Mouse (Mus musculus): Measurements from ENCODE around the gene Prkab2. TPM values are rescaled to one million over a fixed set of nuclear protein-coding genes. Genes with fewer than 3 reads are reported as not detected.
A peak's percentile ranks its signal among the peaks of the same experiment; 100 is the strongest.

Gene Prkab2
- polyA plus RNA-seq, 1 experiment from 2014 or later: 13.3 TPM

DNA sequence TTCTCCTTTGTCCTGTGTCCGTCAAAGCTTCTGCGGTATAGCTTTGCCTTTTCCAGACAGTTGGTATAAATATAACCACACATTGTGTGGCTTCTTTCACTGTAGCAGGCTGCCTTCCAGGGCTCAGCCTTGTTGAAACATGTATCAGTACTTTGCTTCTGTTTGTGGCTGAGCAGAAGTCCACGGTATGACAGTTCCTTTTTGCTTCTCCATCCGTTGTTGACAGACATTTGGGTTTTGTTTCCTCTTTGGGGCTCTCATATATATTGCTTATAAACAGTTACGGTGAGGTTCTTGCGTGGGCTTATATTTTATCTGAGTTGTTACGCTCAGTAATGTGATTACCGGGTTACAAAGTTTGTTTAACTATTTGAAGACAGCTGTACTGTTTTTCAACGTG lies 7.5 kb downstream of the Prkab2 start:
- H3K9me3 ChIP-seq (ENCODE audit: control insufficient read depth, low read length): no peaks in the 10 kb centered on the region
- H3K27me3 ChIP-seq (replicated peaks; ENCODE audit: control insufficient read depth, insufficient read depth, low read length): no peaks in the 10 kb centered on the region
- H3K9ac ChIP-seq (replicated peaks; ENCODE audit: low read depth, low read length): no peak overlapping the region
- no peak overlapping the region for H3K4me3 ChIP-seq (replicated peaks; ENCODE audit: low read length)
- H3K36me3 ChIP-seq (ENCODE audit: control insufficient read depth, insufficient read depth): 0 out of 2 replicates have a peak, but pooled peaks cover 4% of the 10 kb centered on the region
- no peaks in the 10 kb centered on the region for H3K4me1 ChIP-seq (replicated peaks; ENCODE audit: control insufficient read depth, insufficient read depth, low read length)
- no peak for ATAC-seq
- H3K27ac ChIP-seq (ENCODE audit: low read length): no peak overlapping the region
- WGBS: 93% methylated on average over 9 of the region's 9 CpGs
- H3K4me2 ChIP-seq (ENCODE audit: low read length): no peak overlapping the region

- Histone ChIP-seq H3K4me2 (ENCODE audit: low read length) (no peak overlapping the region), H3K27me3 (replicated peaks; ENCODE audit: control insufficient read depth, insufficient read depth, low read length) (no peaks in the 10 kb centered on the region), H3K4me3 (replicated peaks; ENCODE audit: low read length) (no peak overlapping the region), H3K9me3 (ENCODE audit: control insufficient read depth, low read length) (no peaks in the 10 kb centered on the region), H3K4me1 (replicated peaks; ENCODE audit: control insufficient read depth, insufficient read depth, low read length) (no peaks in the 10 kb centered on the region), H3K27ac (ENCODE audit: low read length) (no peak overlapping the region), H3K36me3 (ENCODE audit: control insufficient read depth, insufficient read depth) (peaks cover 6% of the 10 kb centered on the region; the same call in 1 of the 2 replicates), H3K9ac (replicated peaks; ENCODE audit: low read depth, low read length) (no peak overlapping the region)
- no peak for ATAC-seq
- WGBS: 88% methylated on average over 8 of the region's 8 CpGs
These were observed 8.2 kb downstream of the Prkab2 start for GRCm38 (mm10) chr3:97666154-97666553.

DNA sequence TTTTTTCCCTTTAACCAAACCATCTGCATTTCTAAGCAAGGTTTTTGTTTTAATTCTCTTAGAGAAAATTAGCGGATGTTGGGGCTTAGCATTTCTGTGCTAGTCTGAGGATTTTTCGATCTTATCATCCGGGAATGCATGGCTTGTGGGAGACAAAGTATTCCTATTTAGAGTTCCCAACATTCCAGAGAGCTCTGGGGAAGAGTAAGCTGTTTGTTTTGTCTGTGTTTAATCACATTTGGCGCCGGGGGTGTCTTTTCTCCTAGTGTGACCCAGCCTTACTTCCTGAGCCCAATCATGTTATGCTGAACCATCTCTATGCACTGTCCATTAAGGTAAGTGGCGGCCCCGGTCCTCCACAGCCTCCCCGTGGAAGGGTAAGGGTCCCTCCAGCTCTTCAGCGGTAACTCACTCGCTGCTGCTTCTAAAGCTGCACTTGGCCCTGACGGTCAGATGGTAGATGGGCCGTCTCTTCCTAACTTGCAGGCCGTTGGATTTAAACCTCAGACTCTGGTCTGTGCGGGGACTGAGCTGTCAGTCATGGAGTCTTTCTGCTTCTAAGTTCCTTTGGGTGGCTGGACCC lies 9.2 kb downstream of the Prkab2 start:
- Histone ChIP-seq H3K27me3 (replicated peaks; ENCODE audit: control insufficient read depth, insufficient read depth, low read length) (no peaks in the 10 kb centered on the region), H3K4me2 (ENCODE audit: low read length) (no peak overlapping the region), H3K9me3 (ENCODE audit: control insufficient read depth, low read length) (no peaks in the 10 kb centered on the region), H3K36me3 (ENCODE audit: control insufficient read depth, insufficient read depth) (peaks cover 7% of the 10 kb centered on the region; the same call in 1 of the 2 replicates), H3K27ac (ENCODE audit: low read length) (no peak overlapping the region), H3K4me1 (replicated peaks; ENCODE audit: control insufficient read depth, insufficient read depth, low read length) (no peaks in the 10 kb centered on the region), H3K9ac (replicated peaks; ENCODE audit: low read depth, low read length) (no peak overlapping the region), H3K4me3 (replicated peaks; ENCODE audit: low read length) (no peak overlapping the region)
- ATAC-seq: no peak
- WGBS: 89% methylated on average over 14 of the region's 14 CpGs

- ATAC-seq: no peak
- Histone ChIP-seq H3K4me3 (replicated peaks; ENCODE audit: low read length) (no peak within 1 kb of the TSS), H3K9ac (replicated peaks; ENCODE audit: low read depth, low read length) (no peak within 1 kb of the TSS), H3K27me3 (replicated peaks; ENCODE audit: control insufficient read depth, insufficient read depth, low read length) (no peaks in the 10 kb centered on the region; the same call in 1 of the 2 replicates), H3K4me2 (ENCODE audit: low read length) (no peak within 1 kb of the TSS), H3K4me1 (replicated peaks; ENCODE audit: control insufficient read depth, insufficient read depth, low read length) (no peaks in the 10 kb centered on the region), H3K9me3 (ENCODE audit: control insufficient read depth, low read length) (no peaks in the 10 kb centered on the region), H3K27ac (ENCODE audit: low read length) (no peak within 1 kb of the TSS), H3K36me3 (ENCODE audit: control insufficient read depth, insufficient read depth) (peaks cover 3% of the 10 kb centered on the region; the same call in 1 of the 2 replicates)
- 87% methylated on average over 7 of the region's 7 CpGs for WGBS
These were observed 16.7 kb downstream of the Prkab2 start, which contains the start of gene Gm17651 for GRCm38 (mm10) chr3:97674644-97675110. TSS of gene Gm17651 (minus strand) at chr3:97674694.

GRCm38 (mm10) chr3:97676126-97676525 lies 18.1 kb downstream of the Prkab2 start:
- Histone ChIP-seq H3K9ac (replicated peaks; ENCODE audit: low read depth, low read length) (no peak overlapping the region), H3K4me1 (replicated peaks; ENCODE audit: control insufficient read depth, insufficient read depth, low read length) (peaks cover 3% of the 10 kb centered on the region; the same call in 1 of the 2 replicates), H3K4me3 (replicated peaks; ENCODE audit: low read length) (no peak overlapping the region), H3K36me3 (ENCODE audit: control insufficient read depth, insufficient read depth) (peaks cover 1% of the 10 kb centered on the region; the same call in 1 of the 2 replicates), H3K4me2 (ENCODE audit: low read length) (no peak overlapping the region), H3K27me3 (replicated peaks; ENCODE audit: control insufficient read depth, insufficient read depth, low read length) (no peaks in the 10 kb centered on the region; the same call in 1 of the 2 replicates), H3K27ac (ENCODE audit: low read length) (no peak overlapping the region), H3K9me3 (ENCODE audit: control insufficient read depth, low read length) (no peaks in the 10 kb centered on the region)
- 98% methylated on average over 3 of the region's 3 CpGs for WGBS
- no peak for ATAC-seq

DNA sequence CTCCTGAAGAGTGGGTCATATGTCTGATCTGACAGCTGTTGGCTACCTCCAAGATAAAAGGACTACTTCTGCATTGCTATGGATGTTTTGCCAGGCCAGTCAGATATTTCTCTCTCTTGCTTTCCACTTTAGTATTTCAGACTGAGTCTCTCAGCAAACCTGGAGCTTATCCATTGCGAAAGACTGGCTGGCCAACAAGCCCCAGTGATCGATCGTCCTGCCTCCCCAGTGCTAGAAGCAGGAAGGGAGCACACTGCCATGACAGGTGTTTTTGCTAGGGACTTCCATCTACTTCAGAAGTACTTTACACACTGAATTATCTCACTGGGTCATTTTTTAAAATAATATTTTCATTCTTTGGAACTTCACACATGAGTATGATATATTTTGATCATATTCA lies 20.4 kb downstream of the Prkab2 start:
- Histone ChIP-seq H3K27me3 (replicated peaks; ENCODE audit: control insufficient read depth, insufficient read depth, low read length) (no peaks in the 10 kb centered on the region; the same call in 1 of the 2 replicates), H3K4me3 (replicated peaks; ENCODE audit: low read length) (no peak overlapping the region), H3K27ac (ENCODE audit: low read length) (no peak overlapping the region), H3K4me1 (replicated peaks; ENCODE audit: control insufficient read depth, insufficient read depth, low read length) (peaks cover 11% of the 10 kb centered on the region), H3K36me3 (ENCODE audit: control insufficient read depth, insufficient read depth) (no peaks in the 10 kb centered on the region), H3K9ac (replicated peaks; ENCODE audit: low read depth, low read length) (no peak overlapping the region), H3K9me3 (ENCODE audit: control insufficient read depth, low read length) (no peaks in the 10 kb centered on the region), H3K4me2 (ENCODE audit: low read length) (no peak overlapping the region)
- no peak for ATAC-seq
- 95% methylated on average over 3 of the region's 3 CpGs for WGBS

- peaks cover 11% of the 10 kb centered on the region for H3K4me1 ChIP-seq (replicated peaks; ENCODE audit: control insufficient read depth, insufficient read depth, low read length)
- peak overlapping the region; percentile 66 for H3K4me2 ChIP-seq (ENCODE audit: low read length)
- H3K9me3 ChIP-seq (ENCODE audit: control insufficient read depth, low read length): no peaks in the 10 kb centered on the region
- H3K36me3 ChIP-seq (ENCODE audit: control insufficient read depth, insufficient read depth): no peaks in the 10 kb centered on the region
- H3K27ac ChIP-seq (ENCODE audit: low read length): no peak overlapping the region
- peak overlapping the region; percentile 39 for H3K4me3 ChIP-seq (replicated peaks; ENCODE audit: low read length)
- peak; percentile 85 for ATAC-seq
- H3K9ac ChIP-seq (replicated peaks; ENCODE audit: low read depth, low read length): peak overlapping the region; percentile 48
- WGBS: 1% methylated on average over 28 of the region's 28 CpGs
- H3K27me3 ChIP-seq (replicated peaks; ENCODE audit: control insufficient read depth, insufficient read depth, low read length): peaks cover 6% of the 10 kb centered on the region
These were observed 22.8 kb downstream of the Prkab2 start for GRCm38 (mm10) chr3:97680631-97681320.

DNA sequence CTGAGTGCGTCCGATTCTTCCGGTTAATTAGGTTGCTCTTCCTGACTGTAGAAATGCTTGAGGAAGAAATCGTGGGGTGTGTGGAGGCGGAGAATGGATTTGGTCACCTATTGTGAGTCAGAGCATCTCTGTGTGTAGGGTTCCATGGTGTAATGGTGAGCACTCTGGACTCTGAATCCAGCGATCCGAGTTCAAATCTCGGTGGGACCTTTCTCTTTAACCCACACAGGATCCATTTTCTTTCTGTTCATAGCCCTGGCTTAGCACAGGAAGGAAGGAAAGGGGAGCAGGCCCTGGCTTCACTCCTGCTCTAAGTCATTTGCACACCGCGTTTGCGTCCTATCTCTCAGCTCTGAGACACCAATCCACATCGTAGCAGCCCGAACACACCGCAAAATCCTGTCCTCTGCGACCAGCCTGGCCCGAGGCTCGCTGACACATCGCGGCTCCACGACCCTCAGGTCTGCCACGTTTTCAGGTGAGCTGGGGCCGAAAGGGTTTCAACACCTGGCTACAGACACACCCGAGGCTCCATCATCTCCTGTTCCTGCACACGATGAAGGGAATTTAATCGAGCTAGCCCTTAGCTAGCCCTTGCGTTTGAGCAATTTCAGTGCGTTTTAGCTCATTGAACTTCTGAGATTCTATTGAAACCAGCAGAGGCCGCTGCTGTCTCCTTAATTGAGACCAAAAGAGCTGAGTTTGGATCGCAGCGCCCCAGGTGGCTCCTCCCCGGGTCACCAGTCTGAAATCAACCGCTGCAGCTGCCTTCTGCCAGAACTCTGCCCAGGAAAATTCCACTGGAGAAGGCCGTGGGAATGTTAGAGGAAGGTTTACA lies 23.5 kb downstream of the Prkab2 start:
- under 1% methylated on average over 33 of the region's 33 CpGs for WGBS

GRCm38 (mm10) chr3:97682159-97682502 lies 24.1 kb downstream of the Prkab2 start:
- no peak for ATAC-seq
- 2% methylated on average over 11 of the region's 11 CpGs for whole genome bisulfite sequencing
- Histone ChIP-seq H3K27me3 (replicated peaks; ENCODE audit: control insufficient read depth, insufficient read depth, low read length) (peaks cover 6% of the 10 kb centered on the region), H3K9ac (replicated peaks; ENCODE audit: low read depth, low read length) (no peak overlapping the region), H3K36me3 (ENCODE audit: control insufficient read depth, insufficient read depth) (no peaks in the 10 kb centered on the region), H3K4me2 (ENCODE audit: low read length) (peak overlapping the region; percentile 66), H3K27ac (ENCODE audit: low read length) (no peak overlapping the region), H3K9me3 (ENCODE audit: control insufficient read depth, low read length) (no peaks in the 10 kb centered on the region), H3K4me1 (replicated peaks; ENCODE audit: control insufficient read depth, insufficient read depth, low read length) (peaks cover 11% of the 10 kb centered on the region), H3K4me3 (replicated peaks; ENCODE audit: low read length) (peak overlapping the region; percentile 39)

More for the DNA sequence above, 23.5 kb downstream of the Prkab2 start:
- Histone ChIP-seq H3K27me3 (replicated peaks; ENCODE audit: control insufficient read depth, insufficient read depth, low read length) (peaks cover 6% of the 10 kb centered on the region), H3K27ac (ENCODE audit: low read length) (no peak overlapping the region), H3K4me2 (ENCODE audit: low read length) (peak overlapping the region; percentile 66), H3K9me3 (ENCODE audit: control insufficient read depth, low read length) (no peaks in the 10 kb centered on the region), H3K36me3 (ENCODE audit: control insufficient read depth, insufficient read depth) (no peaks in the 10 kb centered on the region), H3K9ac (replicated peaks; ENCODE audit: low read depth, low read length) (peak overlapping the region; percentile 48), H3K4me1 (replicated peaks; ENCODE audit: control insufficient read depth, insufficient read depth, low read length) (peaks cover 11% of the 10 kb centered on the region), H3K4me3 (replicated peaks; ENCODE audit: low read length) (peak overlapping the region; percentile 39)
- ATAC-seq: peak; percentile 37
